Mouse (Mus musculus): Measurements from ENCODE around the gene Sgpl1.
A peak's percentile ranks its signal among the peaks of the same experiment; 100 is the strongest.

The Sgpl1 gene

GRCm38 (mm10) chr10:61080227-61080930 is 67.1 kb downstream of the Sgpl1 start:
- DNase-seq, result peak; percentile 51

GRCm38 (mm10) chr10:61075607-61076006 is 71.9 kb downstream of the Sgpl1 start:
- DNase-seq, result no peak

- no peak for DNase-seq
These were observed 72.9 kb downstream of the Sgpl1 start for GRCm38 (mm10) chr10:61074643-61075042.

- DNase-seq, result peak; percentile 46
These were observed 75.2 kb downstream of the Sgpl1 start for GRCm38 (mm10) chr10:61072324-61072723.

- DNase-seq, result no peak
These were observed 78.3 kb downstream of the Sgpl1 start for GRCm38 (mm10) chr10:61069248-61069647.

GRCm38 (mm10) chr10:61068436-61069192 is 78.9 kb downstream of the Sgpl1 start:
- peak; percentile 64 for DNase-seq

- peak; percentile 59 for DNase-seq
These were observed 82.1 kb downstream of the Sgpl1 start for GRCm38 (mm10) chr10:61065287-61066005.

- no peak for DNase-seq
These were observed 82.9 kb downstream of the Sgpl1 start for GRCm38 (mm10) chr10:61064635-61065034.

GRCm38 (mm10) chr10:61063271-61063864 is 84.1 kb downstream of the Sgpl1 start:
- DNase-seq, result no peak

- DNase-seq, result no peak
These were observed 87.9 kb downstream of the Sgpl1 start for GRCm38 (mm10) chr10:61059543-61060110.

GRCm38 (mm10) chr10:61059101-61059500 is 88.4 kb downstream of the Sgpl1 start:
- no peak for DNase-seq

GRCm38 (mm10) chr10:61056661-61057060 is 90.8 kb downstream of the Sgpl1 start:
- no peak for DNase-seq

GRCm38 (mm10) chr10:61051993-61052613 is 95.4 kb downstream of the Sgpl1 start:
- DNase-seq, result peak; percentile 59
